Comparison of ENCODE assay signal across 1 mouse cellular context in genomic region chr7:19074494-19074893, GRCm38 (mm10).
TF ChIP-seq lines count a peak whose summit lies in the region.

No protein-coding gene starts in this region.

TF ChIP-seq in MEL, 35 proteins besides CTCF, POLR2A, EP300 and RAD21:
- no peak for TF ChIP-seq MYC (IDR thresholded peaks at IDR 0.05; ENCODE audit: low read depth, low read length)
- TF ChIP-seq UBTF (IDR thresholded peaks at IDR 0.05; ENCODE audit: borderline replicate concordance, insufficient read depth, low read depth, low read length): no peak
- TF ChIP-seq SMC3 (IDR thresholded peaks at IDR 0.05; ENCODE audit: low read depth, low read length): peak; percentile 25; the same call in 1 of the 2 replicates
